Mouse (Mus musculus): ENCODE measurements around the gene Serpinb8. TPM values are rescaled to one million over a fixed set of nuclear protein-coding genes. Genes with fewer than 3 reads are reported as not detected.

The Serpinb8 gene
- total RNA-seq (2023; ENCODE audit: inconsistent age), result not detected in 4 replicates

DNA sequence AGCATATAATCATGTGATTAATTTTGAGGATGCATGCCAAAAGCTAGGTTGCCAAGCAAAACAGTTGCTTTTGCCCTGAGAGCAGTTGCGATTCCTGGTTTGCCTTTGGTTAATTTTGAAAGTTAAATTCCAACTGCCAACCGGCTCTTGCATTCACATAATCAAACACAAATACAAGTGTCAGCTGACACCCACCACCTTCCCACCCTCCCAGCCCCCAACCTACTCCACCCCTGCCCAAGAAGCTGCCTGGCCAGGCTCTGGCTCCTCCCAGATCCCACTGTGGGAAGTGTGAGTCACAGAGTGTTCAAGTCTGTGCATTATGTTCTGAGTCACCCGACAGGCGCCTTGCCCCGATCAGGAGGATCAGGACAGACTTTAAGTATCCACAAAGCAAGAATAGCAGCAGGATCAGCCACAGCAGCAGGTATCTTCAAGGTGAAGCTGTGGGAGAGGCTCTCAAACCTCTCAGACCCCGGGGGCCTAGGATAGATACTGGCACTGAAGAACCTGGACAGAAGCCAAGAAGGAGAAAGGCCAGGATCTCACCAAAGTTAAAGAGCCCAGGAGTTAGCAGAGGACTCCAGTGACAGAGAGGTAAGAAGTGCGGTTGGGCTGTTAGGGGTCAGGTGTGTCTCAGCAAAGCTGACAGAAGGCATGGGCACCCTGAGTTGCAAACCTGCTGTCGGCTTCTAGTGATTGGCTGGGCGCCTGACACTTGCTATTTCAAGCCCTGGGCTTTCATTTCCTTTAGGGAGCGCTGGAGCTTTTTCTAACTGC is at the start of gene Serpinb8:
Gene Serpinb8, plus strand, starts transcription at position 316 of the 780 bp plus-strand sequence.

Other genes starting within 250 kb of the Serpinb8 start
- not detected in 4 replicates for gene Serpinb11, start 228.8 kb upstream of the Serpinb8 start, total RNA-seq (2023; ENCODE audit: inconsistent age)
- gene Serpinb7, start 190.4 kb upstream of the Serpinb8 start, total RNA-seq (2023; ENCODE audit: inconsistent age), result 0.36 to 0.87 TPM (median 0.36 TPM) in 3 of 4 replicates, not detected in the other
- not detected in 4 replicates for gene Serpinb2, start 78.6 kb upstream of the Serpinb8 start, total RNA-seq (2023; ENCODE audit: inconsistent age)